Comparison of ENCODE assay signal across 9 mouse cellular contexts in genomic region chr16:93766956-93767355, GRCm38 (mm10). TPM values are rescaled to one million over a fixed set of nuclear protein-coding genes. Genes with fewer than 3 reads are reported as not detected.
DNase-seq lines count a peak whose midpoint lies in the region; TF ChIP-seq lines count a peak whose summit lies in the region.
"Had no signal": no experiment of that assay in that cellular context is flagged by ENCODE, and none has a peak within 500 bp of the region (broad histone marks: within the 10 kb centered on the region; RNA-seq: fewer than 3 reads in every experiment).

No protein-coding gene starts in this region.

- peak; percentile 68 for TF ChIP-seq RAD21 in MEL (IDR thresholded peaks at IDR 0.05; ENCODE audit: low read depth, low read length)

- H3K27ac ChIP-seq in MEL (ENCODE audit: control insufficient read depth, low read depth, low read length): no peak overlapping the region
- H3K27ac ChIP-seq: embryonic facial prominence, embryonic 15.5 days had no signal

- no peaks in the 10 kb centered on the region for H3K79me2 ChIP-seq in MEL (ENCODE audit: control insufficient read depth, insufficient read depth, low read length, poor library complexity)

- TF ChIP-seq EP300 in MEL (IDR thresholded peaks at IDR 0.05; ENCODE audit: low read depth in 1 of 2, low read length in 2 of 2): no peak

- peak; percentile 50 to 70 (median 54) for TF ChIP-seq CTCF in MEL (IDR thresholded peaks at IDR 0.05 in 2 of 3, conservative IDR thresholded peaks at IDR 0.05 in 1 of 3; ENCODE audit: control insufficient read depth in 1 of 3, insufficient read depth in 1 of 3, low read depth in 2 of 3, low read length in 3 of 3, poor library complexity in 1 of 3, severe bottlenecking in 1 of 3)

- no peak overlapping the region for H3K4me3 ChIP-seq in MEL (ENCODE audit: control insufficient read depth in 1 of 2, insufficient read depth in 1 of 2, low read depth in 2 of 2, low read length in 2 of 2)
- H3K4me3 ChIP-seq: embryonic facial prominence, embryonic 15.5 days had no signal

- peaks cover 0 to 6% of the 10 kb centered on the region in 2 experiments; a peak in 2 of 4 replicates for H3K4me1 ChIP-seq in MEL (ENCODE audit: control insufficient read depth in 1 of 2, insufficient read depth in 2 of 2, low read length in 2 of 2)

- intact Hi-C loops in heart, postnatal 36 days (cut with DNase I): loop anchor here (1.0 to 5.0 kb wide), 3 partner anchors 55 to 85 kb away; partner anchors contain the start of gene Dop1b

- DNase-seq in left cerebral cortex, adult 18-20 months (ENCODE audit: low spot score in 2 of 2): peak; percentile 53 to 58
- DNase-seq in left cerebral cortex, adult 11 months (ENCODE audit: low spot score): no peak
- peak; percentile 54 for DNase-seq in MEL (ENCODE audit: low read depth, low spot score)
- DNase-seq in cerebellum, adult 11 months: peak; percentile 67
- DNase-seq in heart, postnatal 36 days: peak; percentile 35 to 52
- DNase-seq in liver: peak; percentile 56
- peak; percentile 65 for DNase-seq in retina, embryonic 14.5 days (ENCODE audit: low spot score)
- no peak for DNase-seq in ovary, adult 18-20 months (ENCODE audit: low spot score)

- peaks cover 0 to 2% of the 10 kb centered on the region in 2 experiments; a peak in 1 of 4 replicates for H3K36me3 ChIP-seq in MEL (ENCODE audit: control insufficient read depth in 1 of 2, insufficient read depth in 2 of 2, low read length in 2 of 2)

- no peaks in the 10 kb centered on the region for H3K27me3 ChIP-seq in MEL (ENCODE audit: control insufficient read depth in 1 of 2, insufficient read depth in 2 of 2, low read length in 2 of 2)
- H3K27me3 ChIP-seq: embryonic facial prominence, embryonic 15.5 days had no signal

- no peak overlapping the region for H3K9ac ChIP-seq in MEL (ENCODE audit: control insufficient read depth, low read depth, low read length, poor library complexity, severe bottlenecking)
- H3K9ac ChIP-seq: embryonic facial prominence, embryonic 15.5 days had no signal

- H3K9me3 ChIP-seq in MEL (replicated peaks; ENCODE audit: insufficient read depth, low read length): no peaks in the 10 kb centered on the region
- H3K9me3 ChIP-seq: embryonic facial prominence, embryonic 15.5 days had no signal

- no peak for TF ChIP-seq POLR2A in MEL (IDR thresholded peaks at IDR 0.05; ENCODE audit: control insufficient read depth in 1 of 2, insufficient read depth in 1 of 2, low read depth in 1 of 2, low read length in 2 of 2, poor library complexity in 1 of 2)

TF ChIP-seq in MEL, 35 proteins besides CTCF, POLR2A, EP300 and RAD21:
- TF ChIP-seq NELFE (IDR thresholded peaks at IDR 0.05; ENCODE audit: low read depth, low read length) (no peak), ZC3H11A (IDR thresholded peaks at IDR 0.05; ENCODE audit: low read depth, low read length) (peak; percentile 45), MAZ (IDR thresholded peaks at IDR 0.05; ENCODE audit: low read depth, low read length) (no peak), TBP (IDR thresholded peaks at IDR 0.05; ENCODE audit: low read depth, low read length) (no peak), CHD1 (IDR thresholded peaks at IDR 0.05; ENCODE audit: low read depth, low read length) (no peak), HCFC1 (IDR thresholded peaks at IDR 0.05; ENCODE audit: low read depth, low read length) (no peak), SMC3 (IDR thresholded peaks at IDR 0.05; ENCODE audit: low read depth, low read length) (peak; percentile 52), MYC (IDR thresholded peaks at IDR 0.05; ENCODE audit: low read depth, low read length) (no peak), USF1 (IDR thresholded peaks at IDR 0.05; ENCODE audit: low read depth, low read length) (no peak)

RNA-seq across cellular contexts. Expression of gene Dop1b, which starts 55.3 kb away (rescaled TPM):
- 10 to 100 TPM; 86.3 to 90.5 TPM for total RNA-seq in left cerebral cortex, adult 18-20 months (2021)
- 5.8 TPM in 2 replicates for total RNA-seq in MEL (2012; rRNA removed)
- polyA plus RNA-seq in MEL (2012; ENCODE audit: insufficient read depth in 1 of 2, insufficient read length in 2 of 2, low read depth in 1 of 2, low replicate concordance in 2 of 2, missing spikeins in 1 of 2): 10 to 100 TPM in 1 of 2 experiments, not detected in 1; 11.3 TPM
- total RNA-seq in heart, postnatal 36 days (2021): 10 to 100 TPM; 16.8 to 18.1 TPM

Comparison
In these comparisons a context has a peak if more than half of its experiments do, and no peak if none do; other contexts are left out.
1. DNase-seq: peak in left cerebral cortex, adult 18-20 months (2 of 2), MEL (single experiment), cerebellum, adult 11 months (single experiment), heart, postnatal 36 days (2 of 2), liver (single experiment) and retina, embryonic 14.5 days (single experiment); none in left cerebral cortex, adult 11 months (single experiment) and ovary, adult 18-20 months (single experiment).
2. RNA of gene Dop1b, which starts 55.3 kb away (total RNA-seq): 86.3 to 90.5 TPM in left cerebral cortex, adult 18-20 months; 16.8 to 18.1 TPM in heart, postnatal 36 days and 5.8 TPM in MEL; every median in the first group is over 4 times any median in the second.